Mouse (Mus musculus) embryonic facial prominence, embryonic 11.5 days (tissue): Measurements from ENCODE around the gene Safb2. TPM values are rescaled to one million over a fixed set of nuclear protein-coding genes. Genes with fewer than 3 reads are reported as not detected.
"Not testable (repeated sequence)": the region's sequence is repeated elsewhere in the genome, so short reads cannot be mapped to it uniquely, and the experiment has no call there.

Experiments
- ATAC-seq: fragments of 200-750 bp; cut with Nextera tagmentation; replicated peaks from 2 replicates; pipeline ENCODE4 v1.8.0; 2017; ENCODE audit warnings: low read depth; ENCODE audit not compliant: insufficient number of reproducible peaks, low FRiP score, low TSS enrichment
- DNase-seq: peaks from one replicate; pipeline ENCODE4 v3.0.0-alpha.2; 2015; ENCODE audit warnings: low spot score
- H3K27ac ChIP-seq: fragments of 300-500 bp; sonication (generic); replicated peaks from 2 replicates; pipeline ENCODE4 v1.5.1; 2014; ENCODE audit warnings: mild to moderate bottlenecking, low read depth, low read length, control low read depth
- H3K27me3 ChIP-seq: fragments of 300-500 bp; sonication (generic); 2 replicates; pipeline ENCODE4 v1.6.1; 2014; ENCODE audit warnings: mild to moderate bottlenecking, low read length, moderate library complexity, mixed read lengths; ENCODE audit not compliant: control insufficient read depth, insufficient read depth
- H3K36me3 ChIP-seq: fragments of 300-500 bp; sonication (generic); replicated peaks from 2 replicates; pipeline ENCODE4 v1.6.1; 2014; ENCODE audit warnings: low read depth, mild to moderate bottlenecking, low read length, moderate library complexity, mixed read lengths; ENCODE audit not compliant: control insufficient read depth, insufficient read depth
- H3K4me1 ChIP-seq: fragments of 300-500 bp; sonication (generic); 2 replicates; pipeline ENCODE4 v1.6.1; 2014; ENCODE audit warnings: low read length, mixed read lengths; ENCODE audit not compliant: control insufficient read depth, insufficient read depth
- H3K4me2 ChIP-seq: fragments of 300-500 bp; sonication (generic); 2 replicates; pipeline ENCODE4 v1.6.1; 2014; ENCODE audit warnings: low read depth, mild to moderate bottlenecking, control low read depth, low read length, moderate library complexity
- H3K4me3 ChIP-seq: fragments of 300-500 bp; sonication (generic); 2 replicates; pipeline ENCODE4 v1.5.1; 2014; ENCODE audit warnings: low read depth, low read length, control low read depth
- H3K9ac ChIP-seq: fragments of 300-500 bp; sonication (generic); replicated peaks from 2 replicates; pipeline ENCODE4 v1.6.1; 2014; ENCODE audit warnings: mild to moderate bottlenecking, control low read depth, low read length
- H3K9me3 ChIP-seq: fragments of 300-500 bp; sonication (generic); replicated peaks from 2 replicates; pipeline ENCODE4 v1.6.1; 2016; ENCODE audit warnings: mild to moderate bottlenecking, low read length, inconsistent platforms, mixed read lengths; ENCODE audit not compliant: control insufficient read depth
- WGBS: fragments of 180-500 bp; shearing (Covaris S2); extraction: QIAGEN DNeasy Blood & Tissue Kit; methylation state at CpG from one replicate; pipeline ENCODE4 v1.1.7; 2014; 5-methylcytosine and 5-hydroxymethylcytosine counted together
- polyA plus RNA-seq: library from polyadenylated mRNA; unstranded; fragments of >200 nt; fragmentation: Nextera tagmentation; extraction: Ambion mirVana; gene quantifications from 2 replicates; pipeline ENCODE4 v1.2.1, GENCODE M21; 2014

The Safb2 gene
- polyA plus RNA-seq, 1 experiment from 2014 or later = 37.2 TPM

DNA sequence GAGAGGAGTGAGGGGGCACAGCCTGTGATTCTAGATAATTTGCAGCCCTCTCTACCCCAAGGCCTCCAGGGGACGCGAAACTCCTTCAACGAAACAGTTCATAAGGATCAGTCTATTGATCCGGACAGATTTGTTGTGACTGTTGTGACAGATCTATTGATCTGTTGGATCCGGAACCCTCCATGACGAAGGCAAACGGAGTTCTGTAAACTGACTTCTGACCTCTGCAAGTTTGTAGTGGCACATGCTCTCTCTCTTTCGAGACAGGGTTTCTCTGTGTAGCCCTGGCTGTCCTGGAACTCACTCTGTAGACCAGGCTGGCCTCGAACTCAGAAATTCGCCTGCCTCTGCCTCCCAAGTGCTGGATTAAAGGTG lies 28.2 kb upstream of the Safb2 start:
- not testable (repeated sequence) for H3K4me3 ChIP-seq

DNA sequence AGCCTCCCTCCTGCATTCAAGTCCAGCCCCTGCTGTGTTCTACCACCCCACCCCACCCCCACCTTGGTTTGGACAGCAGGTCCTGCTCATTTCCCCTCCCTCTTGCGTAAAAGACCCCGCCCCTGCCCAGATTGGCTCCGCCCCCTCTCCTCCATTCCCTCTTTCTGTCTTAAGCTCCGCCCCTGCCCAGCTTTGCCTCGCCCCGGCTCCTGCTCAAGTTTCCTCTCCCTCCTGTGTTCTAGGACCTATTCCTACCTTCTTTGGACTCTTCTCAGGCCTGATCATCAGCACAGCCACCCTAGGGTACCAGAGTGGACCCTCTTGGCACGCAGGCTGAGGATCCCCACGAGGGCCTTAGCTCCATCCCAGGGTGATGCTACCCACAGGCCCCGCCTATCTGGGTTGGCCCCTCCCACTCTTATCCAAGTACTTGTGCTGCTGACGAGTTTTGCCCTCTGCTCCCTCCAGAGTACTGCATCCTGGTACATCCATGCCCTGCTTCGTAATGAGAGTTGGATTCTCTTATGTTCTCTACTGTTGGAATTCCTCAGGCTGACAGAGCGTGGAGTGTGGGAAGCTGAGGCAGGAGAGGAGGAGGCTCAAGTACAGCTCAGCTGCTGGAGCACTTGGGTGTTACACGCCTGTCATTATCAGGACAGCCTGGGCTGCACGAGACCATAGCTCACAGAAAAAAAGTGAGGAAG lies 27.6 kb upstream of the Safb2 start:
- H3K27ac ChIP-seq = no peak overlapping the region
- 12% methylated on average over 14 of the region's 14 CpGs for WGBS

More for the DNA sequence above, 28.2 kb upstream of the Safb2 start:
- H3K9ac ChIP-seq, H3K4me1 ChIP-seq, H3K27me3 ChIP-seq, H3K27ac ChIP-seq, ATAC-seq, DNase-seq, H3K4me2 ChIP-seq, H3K36me3 ChIP-seq, H3K9me3 ChIP-seq: not testable (repeated sequence)
- 71% methylated on average over 10 of the region's 10 CpGs for WGBS

DNA sequence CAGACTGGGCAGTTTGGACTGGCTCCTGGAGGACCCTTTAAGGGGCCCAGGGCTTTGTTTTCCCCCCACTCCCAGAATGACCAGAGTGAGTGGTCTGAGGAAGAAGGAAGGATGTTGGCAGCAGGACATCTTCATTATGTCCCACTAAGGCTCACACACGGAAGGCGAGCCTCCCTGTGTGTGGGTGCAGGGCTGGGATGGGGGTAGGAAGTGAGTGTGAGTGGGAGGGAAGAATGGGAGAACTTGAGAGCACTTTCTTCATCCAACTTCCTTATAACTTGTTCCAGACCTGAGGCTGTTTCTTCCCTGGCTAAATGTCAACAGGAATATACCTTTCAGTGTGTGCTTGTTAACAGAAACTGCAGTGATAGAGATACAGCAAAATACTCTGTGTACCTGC lies 26.9 kb upstream of the Safb2 start:
- Histone ChIP-seq H3K4me1 (peaks cover 7% of the 10 kb centered on the region), H3K27ac (no peak overlapping the region), H3K4me3 (no peak overlapping the region), H3K36me3 (peaks cover 7% of the 10 kb centered on the region), H3K4me2 (no peak overlapping the region), H3K27me3 (no peaks in the 10 kb centered on the region), H3K9me3 (no peaks in the 10 kb centered on the region), H3K9ac (no peak overlapping the region)
- DNase-seq (no peak), ATAC-seq (no peak)
- 57% methylated on average over 2 of the region's 2 CpGs for WGBS

More for the DNA sequence above, 27.6 kb upstream of the Safb2 start:
- no peak overlapping the region for H3K4me2 ChIP-seq
- no peaks in the 10 kb centered on the region for H3K27me3 ChIP-seq
- peaks cover 7% of the 10 kb centered on the region for H3K4me1 ChIP-seq
- no peak overlapping the region for H3K9ac ChIP-seq
- H3K9me3 ChIP-seq = no peaks in the 10 kb centered on the region
- DNase-seq (peak; percentile 42), ATAC-seq (no peak)
- peaks cover 7% of the 10 kb centered on the region for H3K36me3 ChIP-seq
- no peak overlapping the region for H3K4me3 ChIP-seq

DNA sequence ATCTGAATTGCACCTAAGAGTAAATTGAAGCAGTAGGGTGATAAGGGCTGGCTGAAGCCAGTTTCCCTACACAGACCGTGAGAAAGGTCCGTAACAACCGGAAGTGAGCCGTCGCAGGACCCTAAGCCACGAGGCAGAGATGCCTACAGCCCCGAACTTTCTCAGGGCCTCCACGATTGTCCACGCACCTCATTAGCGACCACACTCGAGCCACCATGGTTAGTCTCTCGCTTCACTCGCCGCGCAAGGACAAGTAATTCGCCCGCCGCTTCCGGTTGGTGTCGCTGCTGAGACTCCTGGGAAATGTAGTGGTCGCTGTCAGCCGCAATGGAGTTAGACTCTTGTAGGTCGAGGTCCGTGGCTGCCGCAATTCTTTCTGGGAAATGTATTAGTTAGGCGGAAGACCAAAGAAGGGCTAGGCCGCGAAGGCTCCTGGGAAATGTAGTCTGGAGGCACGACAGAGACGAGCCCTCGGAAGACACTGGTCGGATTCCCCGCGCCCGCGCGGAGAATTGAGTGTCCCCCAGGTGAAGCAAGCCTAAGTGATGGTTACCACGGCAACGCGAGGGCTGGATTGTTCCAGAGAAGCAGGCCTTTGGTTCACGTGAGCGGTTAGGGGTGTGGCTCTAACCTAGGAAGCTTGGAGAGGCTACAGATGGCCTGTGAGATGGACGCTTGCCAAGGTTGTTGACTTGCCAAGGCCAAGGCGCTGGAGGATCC lies 25.2 kb upstream of the Safb2 start, which contains the start of gene 2410015M20Rik:
TSS of gene 2410015M20Rik (minus strand) at position 320 of the 720 bp plus-strand sequence.
- H3K4me3 ChIP-seq = peak within 1 kb of the TSS; percentile 42
- DNase-seq = peak; percentile 98
- no peaks in the 10 kb centered on the region for H3K27me3 ChIP-seq
- WGBS = under 1% methylated on average over 44 of the region's 44 CpGs
- no peaks in the 10 kb centered on the region for H3K9me3 ChIP-seq
- no peak within 1 kb of the TSS for H3K27ac ChIP-seq
- ATAC-seq = peak; percentile 84
- peaks cover 18% of the 10 kb centered on the region for H3K36me3 ChIP-seq
- H3K4me2 ChIP-seq = peak within 1 kb of the TSS; percentile 74
- H3K9ac ChIP-seq = peak within 1 kb of the TSS; percentile 62
- H3K4me1 ChIP-seq = peaks cover 3% of the 10 kb centered on the region; the same call in 1 of the 2 replicates

DNA sequence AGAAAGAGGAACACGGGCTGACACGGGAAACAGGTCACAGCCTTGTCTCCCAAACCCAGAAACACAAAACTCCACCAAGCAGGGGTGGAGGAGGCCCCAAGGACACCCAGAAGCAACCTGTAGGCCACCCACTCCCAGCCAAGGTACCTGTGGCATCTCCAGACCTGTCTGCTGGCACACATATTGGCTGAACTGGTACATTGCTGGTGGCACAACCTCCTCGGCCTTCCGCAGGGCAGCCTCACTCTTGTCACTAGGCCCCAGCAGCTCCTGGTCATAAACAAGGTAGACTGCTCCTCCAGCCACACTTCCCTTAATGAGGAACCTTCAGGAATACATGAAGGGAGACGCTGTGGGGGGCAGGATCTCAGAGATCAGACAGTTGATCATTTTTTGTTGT lies 24.3 kb upstream of the Safb2 start:
- 69% methylated on average over 5 of the region's 5 CpGs for WGBS
- Histone ChIP-seq H3K9ac (peak overlapping the region; percentile 18; the same call in 1 of the 2 replicates), H3K4me1 (no peaks in the 10 kb centered on the region; the same call in 1 of the 2 replicates), H3K27ac (no peak overlapping the region), H3K4me3 (peak overlapping the region; percentile 42), H3K9me3 (no peaks in the 10 kb centered on the region), H3K4me2 (peak overlapping the region; percentile 41), H3K36me3 (peaks cover 20% of the 10 kb centered on the region), H3K27me3 (no peaks in the 10 kb centered on the region)
- DNase-seq (no peak), ATAC-seq (no peak)

DNA sequence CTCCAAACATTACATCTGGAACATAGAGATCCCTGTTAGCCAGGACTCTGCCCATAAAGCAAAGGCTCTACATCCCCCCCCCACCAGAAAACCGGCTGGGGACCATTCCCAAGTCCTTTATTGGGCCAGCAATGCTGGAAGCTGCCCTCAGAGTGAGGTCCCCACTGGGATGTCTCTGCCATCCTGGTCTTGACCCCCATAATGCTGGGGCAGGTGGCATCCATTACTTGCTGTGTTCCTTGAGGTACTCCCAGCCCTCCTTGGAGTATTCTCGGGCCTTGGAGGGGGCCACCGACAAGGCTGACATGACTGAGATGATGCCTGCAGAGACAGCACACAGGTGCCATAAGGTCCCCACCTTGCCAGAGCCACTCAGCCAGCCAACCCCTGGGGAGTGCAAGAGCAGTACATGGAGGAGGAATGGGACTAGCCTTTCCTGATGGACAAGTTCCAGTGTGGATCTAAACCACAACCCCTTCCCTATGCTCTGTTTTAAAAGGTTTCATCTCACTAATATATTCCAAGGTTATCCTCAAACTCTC lies 23.2 kb upstream of the Safb2 start:
- Histone ChIP-seq H3K4me1 (no peaks in the 10 kb centered on the region; the same call in 1 of the 2 replicates), H3K4me3 (no peak overlapping the region), H3K27ac (no peak overlapping the region), H3K4me2 (no peak overlapping the region), H3K36me3 (peaks cover 31% of the 10 kb centered on the region), H3K27me3 (no peaks in the 10 kb centered on the region), H3K9ac (no peak overlapping the region), H3K9me3 (no peaks in the 10 kb centered on the region)
- no peak for DNase-seq
- 73% methylated on average over 3 of the region's 3 CpGs for WGBS
- ATAC-seq = no peak

DNA sequence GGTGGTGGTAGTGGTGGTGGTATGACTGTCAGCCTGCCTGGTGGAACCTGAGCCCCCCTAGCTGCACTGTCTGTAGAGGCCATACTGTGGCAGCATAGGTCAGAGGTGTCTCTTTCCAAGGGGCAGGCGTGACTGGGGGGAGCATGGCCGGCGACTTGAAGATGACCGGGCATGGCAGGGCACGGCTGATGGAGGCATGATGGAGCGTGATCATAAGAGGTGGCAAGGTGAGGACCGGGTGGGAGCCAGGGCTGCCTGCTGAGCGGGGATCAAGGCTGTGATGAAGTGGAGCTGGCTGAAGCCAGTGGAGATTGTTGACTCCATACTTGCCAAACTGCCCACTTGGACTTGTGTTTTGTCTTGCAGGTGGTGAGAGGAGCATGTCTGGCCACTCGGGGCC lies 21.0 kb upstream of the Safb2 start:
- no peaks in the 10 kb centered on the region; the same call in 1 of the 2 replicates for H3K4me1 ChIP-seq
- ATAC-seq (no peak), DNase-seq (no peak)
- H3K27ac ChIP-seq = no peak overlapping the region
- no peak overlapping the region for H3K9ac ChIP-seq
- H3K4me3 ChIP-seq = no peak overlapping the region
- WGBS = 90% methylated on average over 9 of the region's 9 CpGs
- no peak overlapping the region for H3K4me2 ChIP-seq
- no peaks in the 10 kb centered on the region for H3K27me3 ChIP-seq
- peaks cover 44% of the 10 kb centered on the region for H3K36me3 ChIP-seq
- H3K9me3 ChIP-seq = no peaks in the 10 kb centered on the region

DNA sequence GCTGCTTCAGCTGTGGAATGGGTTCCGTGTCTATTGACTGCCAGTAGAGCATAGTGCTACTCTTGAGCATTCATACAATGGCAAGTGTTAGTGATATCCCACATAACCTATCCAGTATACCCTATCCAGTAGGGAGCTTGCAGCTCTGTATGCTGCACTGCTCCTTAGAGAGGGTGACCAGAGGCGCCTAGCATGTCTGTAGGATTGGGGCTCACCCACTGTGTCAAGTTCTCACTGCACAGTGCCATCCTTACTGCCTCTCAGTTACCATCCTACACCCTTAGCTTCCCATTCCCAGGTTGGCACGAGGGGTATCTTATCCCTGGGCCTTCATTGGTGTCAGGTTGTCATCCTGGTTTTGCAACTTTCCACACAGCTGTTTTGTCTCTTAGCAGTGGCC lies 20.0 kb upstream of the Safb2 start:
- WGBS = 96% methylated on average over 3 of the region's 3 CpGs
- Histone ChIP-seq H3K27ac (no peak overlapping the region), H3K36me3 (peaks cover 53% of the 10 kb centered on the region)

More for the DNA sequence above, 20.0 kb upstream of the Safb2 start:
- ATAC-seq (no peak), DNase-seq (no peak)
- Histone ChIP-seq H3K9me3 (no peaks in the 10 kb centered on the region), H3K27me3 (no peaks in the 10 kb centered on the region), H3K4me3 (no peak overlapping the region), H3K4me1 (no peaks in the 10 kb centered on the region), H3K9ac (no peak overlapping the region), H3K4me2 (no peak overlapping the region)
